Mouse (Mus musculus) lung, embryonic 14.5 days (tissue): ENCODE results near the gene Cpn2. TPM values are rescaled to one million over a fixed set of nuclear protein-coding genes. Genes with fewer than 3 reads are reported as not detected.

Experiments used
- ATAC-seq: fragments of 200-750 bp; cut with Nextera tagmentation; 2 replicates; pipeline ENCODE4 v1.8.0; 2017; ENCODE audit warnings: mild to moderate bottlenecking, moderate TSS enrichment, moderate library complexity; ENCODE audit not compliant: insufficient read depth
- DNase-seq: peaks from one replicate; pipeline ENCODE4 v3.0.0-alpha.2; 2015
- H3K27ac ChIP-seq: fragments of 300-500 bp; sonication (generic); 2 replicates; pipeline ENCODE4 v1.5.1; 2014; ENCODE audit warnings: low read depth, mild to moderate bottlenecking, moderate library complexity
- H3K27me3 ChIP-seq: fragments of 300-500 bp; sonication (generic); 2 replicates; pipeline ENCODE4 v1.6.1; 2014; ENCODE audit warnings: low read length, control low read depth; ENCODE audit not compliant: insufficient read depth
- H3K36me3 ChIP-seq: fragments of 300-500 bp; sonication (generic); 2 replicates; pipeline ENCODE4 v1.6.1; 2014; ENCODE audit warnings: control low read depth; ENCODE audit not compliant: insufficient read depth
- H3K4me1 ChIP-seq: fragments of 300-500 bp; sonication (generic); 2 replicates; pipeline ENCODE4 v1.6.1; 2014; ENCODE audit warnings: antibody characterized with exemption, control low read depth; ENCODE audit not compliant: insufficient read depth
- H3K4me2 ChIP-seq: fragments of 300-500 bp; sonication (generic); 2 replicates; pipeline ENCODE4 v1.6.1; 2014; ENCODE audit warnings: mild to moderate bottlenecking
- H3K4me3 ChIP-seq: fragments of 300-500 bp; sonication (generic); 2 replicates; pipeline ENCODE4 v1.5.1; 2014; ENCODE audit warnings: low read depth, low read length
- H3K9ac ChIP-seq: fragments of 300-500 bp; sonication (generic); 2 replicates; pipeline ENCODE4 v1.6.1; 2014
- H3K9me3 ChIP-seq: fragments of 300-500 bp; sonication (generic); 2 replicates; pipeline ENCODE4 v1.6.1; 2016; ENCODE audit warnings: low read depth, low read length, control low read depth
- CTCF ChIP-seq: IDR thresholded peaks from 2 replicates; pipeline ENCODE4 v1.5.1; 2016; ENCODE audit warnings: antibody characterized with exemption, low read depth
- WGBS: fragments of 180-500 bp; shearing (Covaris S2); extraction: QIAGEN DNeasy Blood & Tissue Kit; methylation state at CpG from one replicate; pipeline ENCODE4 v1.1.7; 2014; 5-methylcytosine and 5-hydroxymethylcytosine counted together
- polyA plus RNA-seq: library from polyadenylated mRNA; unstranded; fragments of >200 nt; fragmentation: Nextera tagmentation; extraction: Ambion mirVana; gene quantifications from 2 replicates; pipeline ENCODE4 v1.2.1, GENCODE M21; 2014

The Cpn2 gene
- polyA plus RNA-seq, 1 experiment from 2014 or later: not detected

DNA sequence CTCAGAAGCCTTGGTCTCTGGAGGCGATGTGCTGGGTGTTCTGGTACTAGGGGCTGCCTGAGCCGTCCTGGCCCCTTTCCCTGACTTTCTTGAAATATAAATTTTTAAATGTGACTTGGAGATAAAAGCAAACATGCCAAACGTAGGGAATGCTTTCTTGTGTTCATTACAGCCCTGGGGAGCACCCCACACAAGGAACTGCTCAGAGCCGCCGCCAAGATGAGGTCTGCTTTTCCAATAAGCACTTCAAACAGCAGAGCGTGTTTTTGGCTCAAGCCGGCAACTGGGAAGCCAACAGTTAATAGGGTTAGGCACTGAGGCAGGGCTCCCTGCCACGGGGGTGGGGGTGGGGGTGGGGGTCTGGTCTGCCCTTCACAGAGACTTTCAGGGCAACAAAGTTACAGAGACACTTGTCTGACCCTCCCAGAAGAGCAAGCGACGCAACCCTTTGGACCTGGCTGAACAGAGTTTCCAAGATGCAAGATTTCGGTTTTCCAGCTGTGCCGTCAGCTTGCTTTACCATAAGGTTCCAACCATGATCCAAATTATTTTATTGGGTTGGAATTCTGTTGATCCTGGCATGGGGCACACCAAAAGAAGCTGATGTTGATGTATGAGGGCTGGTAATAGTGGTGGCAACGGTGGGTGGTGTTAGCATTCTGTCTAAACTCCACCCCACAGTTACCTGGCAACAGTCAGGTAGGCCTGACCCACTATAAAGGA lies 35.3 kb downstream of the Cpn2 start:
- DNase-seq (peak; percentile 76), ATAC-seq (peak; percentile 42)
- peaks cover 22% of the 10 kb centered on the region for H3K4me1 ChIP-seq
- H3K9ac ChIP-seq: no peak overlapping the region
- peak overlapping the region; percentile 77 for H3K27ac ChIP-seq
- WGBS: 25% methylated on average over 13 of the region's 13 CpGs
- no peaks in the 10 kb centered on the region for H3K27me3 ChIP-seq
- 0 out of 2 replicates have a peak overlapping the region, but pooled peaks have one; percentile 25 for H3K4me2 ChIP-seq
- TF ChIP-seq CTCF: no peak
- H3K36me3 ChIP-seq: no peaks in the 10 kb centered on the region
- no peak overlapping the region for H3K4me3 ChIP-seq
- H3K9me3 ChIP-seq: no peaks in the 10 kb centered on the region

DNA sequence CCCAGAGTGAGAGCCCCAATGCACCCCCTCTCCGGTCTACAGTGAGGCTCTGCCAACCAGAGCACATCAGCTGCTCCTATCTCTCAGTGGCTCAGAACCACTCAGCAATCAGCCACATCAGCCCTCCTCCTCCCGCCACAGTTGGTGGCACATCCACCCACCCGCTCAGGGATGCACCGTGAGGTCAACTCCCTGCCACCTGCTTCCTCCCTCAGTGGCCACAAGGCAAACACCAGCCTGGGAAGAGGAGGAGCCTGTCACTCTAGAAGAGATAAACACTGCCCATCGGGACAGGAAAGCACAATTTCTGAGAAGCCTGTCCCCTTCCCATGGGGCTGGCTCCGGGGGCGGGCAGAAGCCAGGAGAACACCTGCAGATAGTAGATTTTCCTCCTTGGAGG lies 39.9 kb downstream of the Cpn2 start:
- no peaks in the 10 kb centered on the region for H3K36me3 ChIP-seq
- ATAC-seq (peak; percentile 28; the same call in 1 of the 2 replicates), DNase-seq (no peak)
- 23% methylated on average over 7 of the region's 7 CpGs for WGBS
- no peak overlapping the region for H3K27ac ChIP-seq
- peaks cover 6% of the 10 kb centered on the region; the same call in 1 of the 2 replicates for H3K4me1 ChIP-seq
- H3K4me3 ChIP-seq: no peak overlapping the region
- no peaks in the 10 kb centered on the region for H3K27me3 ChIP-seq
- no peak overlapping the region for H3K9ac ChIP-seq
- no peak overlapping the region for H3K4me2 ChIP-seq
- H3K9me3 ChIP-seq: no peaks in the 10 kb centered on the region
- TF ChIP-seq CTCF: no peak

DNA sequence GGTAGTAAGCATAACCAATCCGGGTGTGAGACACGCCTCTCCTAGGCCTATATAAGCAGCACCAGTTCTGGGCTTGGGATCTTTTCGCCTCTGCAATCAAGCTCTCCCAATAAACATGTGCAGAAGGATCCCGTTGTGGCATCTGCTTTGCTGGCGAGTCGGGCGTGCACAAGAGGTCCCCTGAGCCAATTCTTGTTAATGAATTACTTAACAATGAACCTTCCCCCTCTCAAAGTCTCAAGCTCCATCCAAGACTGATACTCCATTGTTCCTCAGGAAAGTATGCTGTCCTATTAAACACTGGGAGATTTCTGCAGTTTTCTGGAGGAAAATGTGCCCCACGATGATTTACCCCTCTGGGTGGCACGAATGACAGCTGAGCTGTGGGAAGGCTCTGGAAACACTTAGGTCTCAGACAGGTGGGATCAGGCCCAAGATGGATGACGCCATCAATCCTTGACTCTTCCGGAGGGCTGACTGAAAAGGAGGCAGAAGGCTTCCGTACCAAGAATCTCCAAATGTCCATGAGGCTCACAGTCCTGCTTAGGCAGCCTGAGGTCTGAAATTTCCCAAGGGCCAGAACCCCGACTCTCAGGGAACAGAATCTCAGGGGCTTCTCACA lies 46.0 kb downstream of the Cpn2 start:
- DNase-seq (no peak), ATAC-seq (no peak)
- Histone ChIP-seq H3K36me3 (no peaks in the 10 kb centered on the region), H3K27me3 (no peaks in the 10 kb centered on the region), H3K27ac (no peak overlapping the region), H3K4me2 (no peak overlapping the region), H3K9ac (no peak overlapping the region), H3K4me3 (no peak overlapping the region), H3K9me3 (no peaks in the 10 kb centered on the region), H3K4me1 (no peaks in the 10 kb centered on the region)
- no peak for TF ChIP-seq CTCF
- 58% methylated on average over 13 of the region's 13 CpGs for WGBS

- no peak overlapping the region for H3K9ac ChIP-seq
- TF ChIP-seq CTCF: no peak
- DNase-seq (no peak), ATAC-seq (no peak)
- H3K27ac ChIP-seq: no peak overlapping the region
- H3K4me1 ChIP-seq: no peaks in the 10 kb centered on the region
- H3K4me3 ChIP-seq: no peak overlapping the region
- H3K27me3 ChIP-seq: no peaks in the 10 kb centered on the region
- no peaks in the 10 kb centered on the region for H3K9me3 ChIP-seq
- 25% methylated on average over 2 of the region's 2 CpGs for WGBS
- no peak overlapping the region for H3K4me2 ChIP-seq
- no peaks in the 10 kb centered on the region for H3K36me3 ChIP-seq
Measured at GRCm38 (mm10) chr16:30215811-30216210, 51.5 kb downstream of the Cpn2 start.

DNA sequence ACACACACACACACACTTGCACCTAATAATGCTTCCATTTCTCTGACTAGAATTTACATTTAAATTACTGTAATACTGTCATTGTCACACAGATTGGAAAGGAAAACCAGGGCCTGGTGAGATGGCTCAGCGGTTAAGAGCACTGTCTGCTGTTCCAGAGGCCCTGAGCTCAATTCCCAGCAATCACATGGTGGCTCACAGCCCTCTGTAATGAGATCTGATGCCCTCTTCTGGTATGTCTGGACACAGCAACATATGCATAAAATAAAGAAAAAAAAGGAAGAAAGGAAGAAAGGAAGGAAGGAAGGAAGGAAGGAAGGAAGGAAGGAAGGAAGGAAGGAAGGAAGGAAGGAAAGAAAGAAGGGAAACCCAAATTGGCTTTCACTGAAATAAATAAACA lies 53.7 kb downstream of the Cpn2 start:
- Histone ChIP-seq H3K9ac (no peak overlapping the region), H3K4me3 (no peak overlapping the region), H3K27me3 (no peaks in the 10 kb centered on the region), H3K9me3 (no peaks in the 10 kb centered on the region), H3K4me1 (no peaks in the 10 kb centered on the region), H3K4me2 (no peak overlapping the region), H3K27ac (no peak overlapping the region), H3K36me3 (no peaks in the 10 kb centered on the region)
- ATAC-seq (no peak), DNase-seq (no peak)
- peak; percentile 27; the same call in 1 of the 2 replicates for TF ChIP-seq CTCF
- WGBS: 66% methylated on average over 1 of the region's 1 CpGs

GRCm38 (mm10) chr16:30212035-30212434 lies 55.3 kb downstream of the Cpn2 start:
- Histone ChIP-seq H3K4me1 (no peaks in the 10 kb centered on the region), H3K9me3 (no peaks in the 10 kb centered on the region), H3K4me2 (no peak overlapping the region), H3K27ac (no peak overlapping the region), H3K27me3 (no peaks in the 10 kb centered on the region), H3K36me3 (no peaks in the 10 kb centered on the region), H3K9ac (no peak overlapping the region), H3K4me3 (no peak overlapping the region)
- ATAC-seq: no peak
- WGBS: 64% methylated on average over 3 of the region's 3 CpGs
- TF ChIP-seq CTCF: no peak
- DNase-seq: no peak

DNA sequence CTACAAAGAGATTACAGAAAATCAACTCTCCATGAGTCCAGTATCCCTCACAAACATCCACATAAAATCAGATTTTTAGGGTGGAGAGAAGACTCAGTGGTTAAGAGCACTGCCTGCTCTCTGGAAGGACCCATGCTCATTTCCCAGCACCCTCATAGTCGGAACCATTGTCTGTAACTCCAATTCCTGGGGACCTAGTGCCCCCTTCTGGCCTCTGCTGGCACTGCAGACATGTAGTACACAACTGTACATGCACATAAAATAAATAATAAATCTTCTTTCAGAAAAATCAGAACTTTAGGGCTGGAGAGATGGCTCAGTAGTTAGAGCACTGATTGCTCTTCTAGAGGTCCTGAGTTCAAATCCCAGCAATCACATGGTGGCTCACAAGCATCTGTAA lies 58.0 kb downstream of the Cpn2 start:
- no peaks in the 10 kb centered on the region for H3K27me3 ChIP-seq
- ATAC-seq: no peak
- H3K4me3 ChIP-seq: no peak overlapping the region
- no peak overlapping the region for H3K9ac ChIP-seq
- H3K9me3 ChIP-seq: no peaks in the 10 kb centered on the region
- 91% methylated on average over 1 of the region's 1 CpGs for WGBS
- no peak for DNase-seq
- H3K27ac ChIP-seq: no peak overlapping the region
- TF ChIP-seq CTCF: peak; percentile 38
- H3K4me1 ChIP-seq: no peaks in the 10 kb centered on the region
- H3K4me2 ChIP-seq: no peak overlapping the region
- H3K36me3 ChIP-seq: no peaks in the 10 kb centered on the region
